In genomic region chr2:71366618-71367124, GRCm38 (mm10) we compare ENCODE assay signal across 8 mouse cellular contexts. TPM values are rescaled to one million over a fixed set of nuclear protein-coding genes. Genes with fewer than 3 reads are reported as not detected.
DNase-seq lines count a peak whose midpoint lies in the region; ATAC-seq lines count a peak whose summit lies in the region.

No protein-coding gene starts in this region.

- no peak for DNase-seq in lung, postnatal 10 days
- DNase-seq in midbrain, embryonic 10.5 days (ENCODE audit: low spot score): no peak
- no peak for DNase-seq in urinary bladder, postnatal 36 days (ENCODE audit: low spot score in 2 of 2)
- no peak for DNase-seq in ovary, postnatal 36 days (ENCODE audit: low spot score)
- no peak for DNase-seq in left cerebral cortex, adult 9 months (ENCODE audit: low spot score in 2 of 2)

- 6% methylated on average over 9 of the region's 9 CpGs for WGBS in lung, embryonic 15.5 days
- 21% methylated on average over 9 of the region's 9 CpGs for WGBS in hindbrain, embryonic 15.5 days
- WGBS in midbrain, embryonic 10.5 days: 41% methylated on average over 9 of the region's 9 CpGs

- peak overlapping the region; percentile 74 for H3K4me2 ChIP-seq in lung, embryonic 15.5 days
- peak overlapping the region; percentile 66 for H3K4me2 ChIP-seq in hindbrain, embryonic 15.5 days

- H3K27me3 ChIP-seq in lung, embryonic 15.5 days: no peaks in the 10 kb centered on the region
- H3K27me3 ChIP-seq in hindbrain, embryonic 15.5 days: no peaks in the 10 kb centered on the region
- no peaks in the 10 kb centered on the region for H3K27me3 ChIP-seq in midbrain, embryonic 10.5 days (ENCODE audit: low read depth, poor library complexity, severe bottlenecking)

- H3K36me3 ChIP-seq in lung, embryonic 15.5 days: no peaks in the 10 kb centered on the region
- H3K36me3 ChIP-seq in hindbrain, embryonic 15.5 days: no peaks in the 10 kb centered on the region; the same call in 1 of the 2 replicates
- H3K36me3 ChIP-seq in midbrain, embryonic 10.5 days: peaks cover 2% of the 10 kb centered on the region; the same call in 1 of the 2 replicates

- H3K4me3 ChIP-seq in lung, embryonic 15.5 days: peak overlapping the region; percentile 92
- peak overlapping the region; percentile 80 for H3K4me3 ChIP-seq in hindbrain, embryonic 15.5 days
- peak overlapping the region; percentile 73 for H3K4me3 ChIP-seq in midbrain, embryonic 10.5 days

- no peaks in the 10 kb centered on the region for H3K9me3 ChIP-seq in lung, embryonic 15.5 days
- H3K9me3 ChIP-seq in hindbrain, embryonic 15.5 days: no peaks in the 10 kb centered on the region
- no peaks in the 10 kb centered on the region for H3K9me3 ChIP-seq in midbrain, embryonic 10.5 days (replicated peaks)

- peak overlapping the region; percentile 80 for H3K9ac ChIP-seq in lung, embryonic 15.5 days
- H3K9ac ChIP-seq in hindbrain, embryonic 15.5 days: peak overlapping the region; percentile 87

- no peak for ATAC-seq in lung, embryonic 15.5 days (ENCODE audit: borderline replicate concordance, extremely low read depth, low FRiP score, low TSS enrichment)
- ATAC-seq in common myeloid progenitor, adult 5-6 weeks (replicated peaks; ENCODE audit: low read depth, poor library complexity, severe bottlenecking): peak; percentile 16; the same call in 1 of the 2 replicates
- ATAC-seq in hindbrain, embryonic 15.5 days (ENCODE audit: low FRiP score, low read depth): no peak; the same call in 1 of the 2 replicates

- H3K27ac ChIP-seq in lung, embryonic 15.5 days: no peak overlapping the region
- H3K27ac ChIP-seq in hindbrain, embryonic 15.5 days (replicated peaks): peak overlapping the region; percentile 92
- H3K27ac ChIP-seq in midbrain, embryonic 10.5 days (replicated peaks): peak overlapping the region; percentile 84

- H3K4me1 ChIP-seq in lung, embryonic 15.5 days: peaks cover 4% of the 10 kb centered on the region; the same call in 1 of the 2 replicates
- H3K4me1 ChIP-seq in hindbrain, embryonic 15.5 days (replicated peaks): peaks cover 29% of the 10 kb centered on the region
- H3K4me1 ChIP-seq in midbrain, embryonic 10.5 days: peaks cover 14% of the 10 kb centered on the region

RNA-seq across cellular contexts. Expression of gene Slc25a12, which starts 0.9 kb away (rescaled TPM):
- 31.5 and 35.4 TPM in 2 replicates for polyA plus RNA-seq in lung, embryonic 15.5 days (2015; fragmentation: Nextera tagmentation; extraction: Ambion mirVana)
- total RNA-seq in common myeloid progenitor, adult 5-6 weeks (2017): 36.8 and 48.2 TPM in 2 replicates
- 105 and 112 TPM in 2 replicates for polyA plus RNA-seq in hindbrain, embryonic 15.5 days (2015; fragmentation: Nextera tagmentation; extraction: Ambion mirVana)
- 30.0 and 35.2 TPM in 2 replicates for polyA plus RNA-seq in midbrain, embryonic 10.5 days (2016; fragmentation: Nextera tagmentation; extraction: Ambion mirVana)

RNA-seq across cellular contexts. Expression of gene Hat1, which starts 22.1 kb away (rescaled TPM):
- polyA plus RNA-seq in lung, embryonic 15.5 days (2015; fragmentation: Nextera tagmentation; extraction: Ambion mirVana): 147 and 150 TPM in 2 replicates
- 183 and 200 TPM in 2 replicates for total RNA-seq in common myeloid progenitor, adult 5-6 weeks (2017)
- polyA plus RNA-seq in hindbrain, embryonic 15.5 days (2015; fragmentation: Nextera tagmentation; extraction: Ambion mirVana): 52.9 and 55.4 TPM in 2 replicates
- polyA plus RNA-seq in midbrain, embryonic 10.5 days (2016; fragmentation: Nextera tagmentation; extraction: Ambion mirVana): 203 and 243 TPM in 2 replicates
